Mouse (Mus musculus) kidney, postnatal 4 days (tissue): Measurements from ENCODE around the gene Fam53b.

ENCODE experiments used
- DNase-seq, 2 experiments: peaks; one replicate each; pipeline ENCODE4 v3.0.0; 2021; ENCODE audit warnings: mixed read lengths in 2 of 2

Fam53b gene

DNA sequence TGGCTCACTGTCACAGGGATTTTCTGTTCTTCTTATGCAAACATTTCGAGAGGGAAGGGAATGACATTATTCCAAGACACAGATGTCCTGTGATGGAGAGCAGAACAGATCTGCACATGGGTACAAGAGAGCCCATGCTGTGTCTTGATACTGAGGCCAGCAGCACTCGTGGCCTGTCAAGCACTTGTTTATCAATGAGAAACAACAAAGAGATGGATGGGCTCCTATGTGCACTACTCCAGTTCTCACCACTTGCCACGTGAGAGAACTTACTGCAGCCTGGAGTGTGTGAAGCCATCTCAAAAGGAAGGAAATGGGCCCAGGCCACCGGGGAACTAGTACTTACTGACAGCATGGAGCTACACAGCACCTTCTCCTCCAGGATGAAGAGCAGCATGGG lies 27.2 kb downstream of the Fam53b start:
- DNase-seq, result no peak

DNA sequence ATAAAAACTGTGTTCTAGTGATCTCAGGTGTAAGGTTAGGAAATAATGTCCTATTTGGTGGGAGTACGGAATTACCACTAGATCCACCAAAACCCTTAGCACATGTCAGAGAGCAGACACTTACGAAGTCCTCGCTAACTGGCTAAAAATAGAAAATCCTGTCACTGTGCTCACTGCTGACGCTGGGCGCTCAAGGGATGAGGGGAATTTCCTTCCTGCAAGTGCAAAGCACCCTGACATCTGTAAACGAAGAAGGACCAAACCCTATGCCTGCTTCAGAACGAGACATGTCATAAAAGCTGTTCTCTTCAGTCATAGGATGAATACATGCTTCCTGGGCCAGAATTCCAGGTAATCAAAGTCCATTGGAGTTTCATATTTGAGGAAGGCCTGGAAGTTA lies 27.7 kb downstream of the Fam53b start:
- DNase-seq, result no peak

DNA sequence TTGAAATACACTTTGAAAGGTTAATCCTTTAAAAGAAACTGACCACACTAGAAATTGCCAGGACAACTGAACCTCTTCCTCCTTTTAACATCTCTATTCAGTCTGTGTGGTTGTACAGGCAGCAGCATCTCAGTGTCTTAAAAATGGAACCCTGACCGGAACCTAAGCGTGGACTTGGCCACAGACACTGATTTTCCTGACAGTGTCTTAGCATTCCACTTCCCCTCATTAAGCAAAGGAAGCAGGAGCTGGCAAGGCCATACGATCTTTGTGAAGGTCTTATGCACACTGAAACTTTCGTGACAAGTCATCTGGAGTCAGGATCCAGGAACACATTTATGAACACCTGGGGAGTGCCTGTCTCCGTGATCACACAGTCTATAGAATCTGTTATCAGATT lies 29.6 kb downstream of the Fam53b start:
- DNase-seq, result no peak

DNA sequence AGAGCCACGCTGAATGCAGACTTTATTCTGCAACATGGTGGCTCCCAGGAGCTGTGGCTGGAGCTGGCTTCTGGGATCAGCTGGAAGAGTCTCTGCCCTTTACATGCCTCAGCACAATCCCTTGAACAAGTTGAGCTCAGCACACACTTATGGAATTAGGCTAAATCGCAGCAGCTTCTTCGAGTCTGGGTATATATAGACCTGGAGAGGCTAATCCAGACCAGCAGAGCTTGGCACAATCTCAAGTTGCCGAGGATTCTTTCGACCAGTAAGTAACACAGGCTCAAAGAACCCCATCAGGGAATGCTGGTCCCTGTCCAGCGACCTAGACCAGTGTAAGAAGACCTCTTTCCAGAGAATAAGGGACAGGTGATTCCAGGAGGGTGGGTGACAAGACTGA lies 31.8 kb downstream of the Fam53b start:
- DNase-seq, result no peak

DNA sequence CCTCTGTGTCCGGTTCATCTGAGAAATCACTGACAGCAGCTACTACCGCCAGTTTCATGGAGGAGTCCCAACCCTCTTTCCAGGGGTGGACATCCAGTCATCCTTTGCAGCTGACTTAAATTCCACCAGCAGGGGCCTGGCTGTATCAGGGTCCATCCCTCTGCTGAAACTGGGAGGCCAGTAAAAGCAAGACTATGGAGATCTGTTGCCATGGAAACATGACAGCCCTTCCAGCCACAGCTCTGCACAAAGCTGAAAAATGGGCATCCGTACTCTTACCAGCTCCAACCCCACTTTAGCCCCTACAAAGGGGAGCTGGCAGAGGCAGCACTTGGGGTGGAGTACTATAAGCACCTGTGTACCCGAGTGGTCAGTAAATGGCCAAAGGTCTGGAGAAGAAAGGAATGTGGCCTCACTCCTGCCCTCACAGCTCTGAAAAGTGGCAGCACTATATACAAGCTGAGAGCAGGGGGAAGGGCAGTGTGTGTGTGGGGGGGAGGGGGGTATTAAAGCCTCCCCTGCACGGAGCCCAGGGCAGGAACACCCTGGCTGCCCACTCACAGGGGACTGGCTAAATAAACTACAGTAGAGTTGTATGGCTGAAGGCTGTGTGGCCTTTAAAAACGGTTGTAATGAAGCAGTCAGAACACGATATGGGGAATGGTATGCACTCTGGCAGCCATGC lies 32.4 kb downstream of the Fam53b start:
- DNase-seq, result no peak

DNA sequence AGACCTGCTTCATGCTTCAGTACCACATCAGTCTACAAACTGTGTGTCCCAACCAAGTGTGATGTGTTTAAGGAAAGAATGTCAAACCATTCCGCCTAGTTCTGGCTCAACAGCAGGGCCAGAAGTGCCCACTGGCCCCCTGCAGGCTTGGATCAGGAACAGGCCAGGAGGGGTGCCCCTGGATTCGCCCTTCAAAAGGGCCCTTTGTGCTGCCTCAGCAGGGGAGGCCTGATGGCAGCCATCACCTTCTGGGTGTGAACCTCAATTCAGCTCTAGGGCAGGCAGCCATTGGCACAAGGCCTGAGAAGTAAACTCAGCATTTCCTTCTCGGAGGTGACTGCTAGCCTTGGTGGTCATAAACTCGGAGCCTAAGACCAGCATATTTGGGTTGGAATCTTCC lies 33.1 kb downstream of the Fam53b start:
- peak; percentile 47 to 67 for DNase-seq

DNA sequence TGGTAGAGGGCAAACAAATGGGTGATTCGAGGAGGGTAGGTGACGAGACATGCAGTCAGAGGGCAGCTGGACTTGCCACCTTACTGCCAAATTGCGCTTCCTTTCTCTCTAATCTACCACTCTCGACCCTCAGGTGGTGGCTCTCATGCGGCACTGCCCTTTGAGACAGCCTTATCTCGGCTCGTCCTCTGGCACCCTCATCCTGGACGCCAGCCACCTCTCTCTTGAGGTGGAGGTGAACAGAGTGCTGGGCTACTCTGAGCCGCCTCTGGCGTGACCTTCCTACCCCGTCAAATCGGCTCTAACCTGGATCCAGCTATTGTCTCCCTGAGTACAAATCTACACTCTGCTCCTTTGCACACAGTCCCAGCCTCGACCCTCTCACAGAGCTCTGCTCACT lies 35.1 kb downstream of the Fam53b start:
- DNase-seq, result no peak

DNA sequence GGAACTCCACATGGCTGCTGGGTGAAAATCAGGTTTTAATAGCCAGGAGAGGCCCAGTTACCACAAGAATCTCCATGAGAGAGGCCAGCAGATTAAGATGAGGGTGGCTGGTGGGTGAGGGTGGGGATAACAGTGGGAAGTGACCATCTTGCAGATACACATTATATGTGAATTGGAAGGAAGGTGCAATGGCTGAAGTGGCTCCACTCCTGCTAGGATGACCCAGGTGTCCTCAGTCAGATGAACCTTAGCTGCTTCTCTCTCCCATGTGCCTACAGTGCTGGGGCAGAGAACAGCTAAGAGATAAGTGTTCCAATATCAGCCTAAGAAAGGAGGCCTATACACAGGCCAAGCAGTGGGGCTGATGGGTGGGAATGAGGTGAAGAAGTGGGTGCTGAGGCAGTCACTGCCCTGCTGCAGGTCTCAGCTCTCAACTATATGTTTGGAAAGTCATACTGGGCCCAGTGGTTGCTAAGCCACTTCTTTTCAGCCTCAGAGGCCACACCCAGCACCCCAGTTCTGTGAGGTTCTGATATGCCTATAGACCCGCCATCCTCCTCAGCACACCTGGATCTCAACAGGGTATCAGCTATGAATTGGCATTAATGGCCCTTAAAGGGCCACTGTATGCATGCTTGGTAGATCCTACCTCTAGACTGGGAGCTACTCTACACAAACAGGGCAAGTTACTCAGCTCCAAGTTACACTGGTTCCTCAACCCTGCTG lies 35.8 kb downstream of the Fam53b start:
- DNase-seq, result no peak

DNA sequence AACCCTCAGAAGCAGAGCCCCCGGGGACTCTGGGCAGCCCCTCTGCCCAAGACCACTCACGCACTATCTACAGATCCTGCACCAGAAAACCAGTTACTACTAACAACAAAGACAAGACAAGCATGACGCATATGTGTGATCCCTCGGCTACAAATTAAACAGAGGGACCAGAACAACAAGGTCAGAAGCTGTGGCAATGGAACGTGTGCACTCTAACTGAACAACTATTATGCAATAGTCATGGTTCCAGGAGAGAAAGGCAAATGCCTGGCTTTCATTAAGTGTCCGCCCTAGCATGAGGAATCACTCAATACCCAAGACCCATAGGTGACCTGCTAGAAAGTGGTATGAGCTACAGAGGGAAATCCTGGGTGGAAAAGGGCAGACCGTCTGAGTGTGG lies 36.6 kb downstream of the Fam53b start:
- DNase-seq, result no peak

DNA sequence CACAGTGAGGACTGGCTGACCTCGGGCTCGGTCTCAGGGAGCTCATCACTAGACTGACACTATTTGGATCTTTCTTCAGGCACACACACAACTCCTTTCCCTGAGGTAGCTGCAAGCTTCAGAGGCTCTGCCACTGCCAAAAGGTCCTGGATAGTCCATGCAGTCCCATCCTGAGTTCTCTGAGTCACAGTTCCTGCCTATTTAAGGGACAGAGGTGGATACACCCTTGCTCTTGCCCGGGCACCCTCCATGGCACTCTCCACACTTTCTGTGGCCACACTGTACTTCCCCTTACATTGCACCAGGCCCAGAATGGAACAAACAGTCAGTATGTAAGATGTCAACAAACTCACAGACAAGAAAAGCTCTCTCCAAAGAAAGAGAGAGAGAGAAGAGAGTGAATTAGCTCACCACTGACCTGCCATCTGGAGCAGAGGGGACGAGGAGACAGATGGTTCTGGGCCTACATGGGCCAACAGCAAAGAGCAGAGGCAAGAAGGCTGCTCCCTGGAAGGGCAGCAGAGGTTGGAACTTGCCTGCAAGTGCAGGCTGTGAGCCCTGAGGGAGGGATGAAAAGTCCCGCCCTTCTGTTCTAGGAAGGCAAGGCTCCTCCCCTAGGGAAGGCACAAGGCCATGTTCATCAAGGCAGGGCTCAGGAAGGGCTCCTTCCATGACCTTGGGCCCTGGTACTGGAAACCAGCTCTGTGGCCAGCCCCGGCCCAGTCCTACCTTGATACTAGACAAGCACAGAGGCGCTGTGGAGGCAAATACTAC lies 37.2 kb downstream of the Fam53b start:
- DNase-seq, result no peak

DNA sequence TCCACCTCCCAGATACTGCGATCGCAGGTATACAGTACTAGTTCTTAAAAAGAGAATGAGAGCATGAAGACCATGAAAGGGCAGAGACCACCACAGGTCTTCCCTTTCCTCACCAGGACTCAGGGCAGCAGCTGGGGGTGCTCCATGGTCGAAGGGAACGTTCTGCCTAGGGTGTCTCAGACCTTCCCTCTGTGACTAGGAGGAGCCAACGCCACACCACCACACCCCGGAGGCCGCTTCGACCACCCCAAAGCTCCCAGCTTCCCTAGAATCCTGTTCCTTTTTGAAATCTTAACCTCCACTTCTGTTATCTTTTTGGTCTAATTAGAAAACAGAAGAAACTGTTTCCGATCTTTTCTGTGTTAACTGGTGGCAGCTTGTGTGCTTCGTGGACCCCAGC lies 37.8 kb downstream of the Fam53b start:
- DNase-seq, result no peak

DNA sequence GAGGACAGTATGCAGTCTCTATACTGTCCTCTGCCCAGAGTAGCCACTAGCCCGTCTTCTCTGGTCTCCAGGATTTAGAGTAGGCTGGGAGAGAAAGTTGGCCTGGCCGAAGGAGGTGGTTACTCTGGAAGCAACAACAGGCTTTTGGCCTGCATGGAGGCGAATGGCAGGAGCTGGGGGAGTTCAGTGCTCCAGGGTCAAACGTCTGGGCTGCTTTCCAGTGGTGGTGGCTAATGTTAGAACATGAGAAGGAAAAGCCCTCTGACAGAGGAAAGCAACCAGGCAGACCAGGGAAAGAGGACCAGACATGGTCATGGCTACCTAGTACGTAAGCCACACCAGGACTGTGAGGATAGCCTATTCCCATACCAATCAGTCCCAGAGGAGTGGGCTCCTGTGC lies 38.4 kb downstream of the Fam53b start:
- DNase-seq, result peak; percentile 78 to 81

DNA sequence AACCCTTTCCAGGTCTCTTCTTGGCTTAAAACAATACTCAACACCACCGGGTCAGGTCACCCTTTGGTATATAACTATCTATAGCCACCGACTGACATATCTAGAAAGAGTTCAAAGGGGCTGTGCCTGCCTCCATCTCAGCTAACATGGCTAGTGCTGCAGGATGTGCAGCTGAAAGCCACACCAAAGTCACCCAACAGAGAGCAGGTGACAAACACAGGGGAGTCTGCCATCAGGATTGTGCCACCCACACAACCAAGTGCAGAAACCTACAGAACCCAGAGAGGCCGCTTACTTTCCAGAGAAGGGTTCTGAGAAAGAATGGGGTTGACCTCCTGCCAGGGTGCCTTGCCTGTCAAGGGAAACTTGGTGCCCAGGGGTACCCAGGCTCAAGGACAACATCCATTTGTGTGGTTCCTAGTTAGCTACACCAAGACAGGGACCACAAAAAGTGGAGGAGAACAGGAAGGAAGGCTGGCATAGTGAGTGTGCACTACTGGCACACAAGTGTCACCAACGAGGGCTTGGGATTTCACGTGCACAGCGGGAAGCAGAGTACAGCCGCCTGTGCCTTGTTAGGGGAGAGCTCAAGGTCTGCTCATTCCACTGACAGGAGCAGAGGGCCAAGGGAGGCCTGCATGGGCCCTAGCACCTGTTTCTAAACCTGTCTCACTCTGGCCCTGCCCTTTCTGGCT lies 40.5 kb downstream of the Fam53b start:
- DNase-seq, result no peak

DNA sequence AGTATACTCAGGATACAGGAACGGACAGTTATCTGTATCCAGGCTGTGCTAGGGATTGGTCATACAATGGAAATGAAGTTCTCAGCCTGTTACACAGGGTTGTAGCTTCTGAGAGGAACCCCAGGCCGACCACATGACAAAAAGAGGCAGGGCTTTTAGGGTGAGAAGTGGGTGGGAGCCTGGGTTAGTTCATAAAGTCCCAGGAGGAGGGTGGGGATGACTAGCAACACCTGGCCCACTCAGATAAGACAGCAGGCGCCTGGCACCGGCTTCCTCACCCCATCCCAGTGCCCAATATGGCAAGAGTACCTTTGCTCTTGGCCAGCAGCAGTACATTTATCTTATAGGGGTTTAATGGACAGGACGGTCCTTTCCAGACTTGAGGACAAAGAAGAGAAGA lies 41.2 kb downstream of the Fam53b start:
- no peak for DNase-seq

DNA sequence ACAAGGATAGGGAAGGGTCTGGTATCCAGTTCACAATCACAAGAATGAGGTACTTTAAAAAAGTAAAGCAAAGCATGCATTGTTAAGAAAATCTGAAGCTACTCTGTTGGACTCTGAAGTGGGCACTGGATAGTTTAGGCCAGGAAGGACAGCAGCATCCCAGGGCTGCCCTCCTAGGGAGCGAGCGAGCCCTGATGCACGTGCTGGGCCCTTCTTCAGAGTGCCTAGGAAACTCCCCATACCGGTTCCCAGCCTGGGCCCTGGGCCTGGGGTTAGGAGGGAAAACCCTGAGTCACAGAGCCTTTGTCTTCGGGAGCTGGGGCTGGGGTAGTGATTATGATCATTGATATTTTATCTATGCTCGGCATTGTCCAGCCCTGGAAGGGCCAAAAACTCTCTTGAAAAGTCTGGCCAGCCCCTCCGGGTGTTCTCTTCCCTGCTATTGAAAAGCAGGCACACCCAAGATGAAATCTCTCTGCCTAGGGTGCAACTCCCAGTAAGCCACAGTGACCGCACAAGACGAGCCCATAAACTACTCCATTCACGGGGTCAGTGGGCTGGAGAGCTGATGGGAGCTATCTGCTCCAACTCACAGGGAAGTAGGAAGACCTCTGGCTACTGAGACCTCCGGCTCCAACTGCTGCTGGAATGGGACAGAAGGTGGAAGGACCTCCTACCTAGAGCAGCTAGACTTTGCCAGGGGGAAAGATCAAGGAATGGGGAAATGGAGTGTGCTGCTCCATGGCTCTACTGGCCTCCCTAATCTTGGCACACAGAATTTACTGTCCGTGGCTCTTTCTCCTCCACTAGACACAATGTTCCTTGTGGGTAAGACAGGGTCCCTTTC lies 45.0 kb downstream of the Fam53b start:
- no peak for DNase-seq

DNA sequence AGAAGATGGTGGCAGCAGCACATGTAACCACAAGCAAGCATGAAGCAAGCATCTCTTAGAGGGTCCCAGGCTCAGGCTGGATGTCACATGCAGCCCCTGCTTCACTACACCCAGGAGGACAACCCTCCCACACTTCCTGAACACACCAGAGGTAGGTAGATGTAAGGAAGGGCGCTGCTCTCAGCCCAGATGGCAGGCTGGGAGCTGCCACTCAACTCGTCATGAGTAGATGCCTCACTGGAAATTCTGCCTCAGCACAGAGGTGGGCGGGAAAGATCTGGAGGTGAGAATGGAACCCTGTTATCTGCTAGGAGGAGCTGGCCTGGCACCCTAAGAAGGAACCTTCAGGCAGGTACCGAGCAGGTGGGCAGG lies 45.7 kb downstream of the Fam53b start:
- no peak for DNase-seq

DNA sequence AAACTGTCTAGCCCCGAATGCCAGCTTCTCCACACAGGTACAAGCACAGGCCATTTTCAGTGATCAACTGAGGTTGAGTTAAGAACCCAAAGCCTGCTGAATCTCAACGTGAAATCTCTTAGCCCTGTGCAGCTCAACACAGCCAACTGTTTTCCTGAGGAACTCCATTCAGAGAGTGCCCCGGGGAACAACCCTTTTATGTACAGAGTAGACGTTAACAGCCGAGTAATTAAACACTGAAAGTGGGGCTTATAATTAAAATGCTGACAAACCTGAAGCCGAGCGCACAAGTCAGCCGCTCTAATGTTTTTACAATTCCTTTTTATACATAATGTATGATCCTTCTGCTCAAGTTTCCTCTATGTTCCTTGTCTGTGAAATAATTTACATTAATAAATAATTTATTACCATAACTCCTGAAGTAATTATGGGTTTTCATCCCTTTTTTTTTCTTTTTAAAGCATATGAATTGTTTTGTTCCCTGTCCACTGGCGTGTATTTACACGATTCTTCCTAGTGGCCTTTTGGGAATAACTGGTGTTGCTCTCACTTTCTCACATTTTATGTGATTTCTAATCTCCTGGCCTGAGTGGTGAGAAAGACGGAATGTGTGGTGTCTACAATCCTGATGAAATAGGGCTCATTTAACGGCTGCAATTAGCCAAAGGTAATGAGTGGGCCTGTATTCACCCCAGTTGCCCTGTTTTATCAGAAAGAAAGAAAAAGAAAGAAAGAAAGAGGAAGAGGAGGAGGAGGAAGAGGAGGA lies 46.3 kb downstream of the Fam53b start:
- no peak for DNase-seq

DNA sequence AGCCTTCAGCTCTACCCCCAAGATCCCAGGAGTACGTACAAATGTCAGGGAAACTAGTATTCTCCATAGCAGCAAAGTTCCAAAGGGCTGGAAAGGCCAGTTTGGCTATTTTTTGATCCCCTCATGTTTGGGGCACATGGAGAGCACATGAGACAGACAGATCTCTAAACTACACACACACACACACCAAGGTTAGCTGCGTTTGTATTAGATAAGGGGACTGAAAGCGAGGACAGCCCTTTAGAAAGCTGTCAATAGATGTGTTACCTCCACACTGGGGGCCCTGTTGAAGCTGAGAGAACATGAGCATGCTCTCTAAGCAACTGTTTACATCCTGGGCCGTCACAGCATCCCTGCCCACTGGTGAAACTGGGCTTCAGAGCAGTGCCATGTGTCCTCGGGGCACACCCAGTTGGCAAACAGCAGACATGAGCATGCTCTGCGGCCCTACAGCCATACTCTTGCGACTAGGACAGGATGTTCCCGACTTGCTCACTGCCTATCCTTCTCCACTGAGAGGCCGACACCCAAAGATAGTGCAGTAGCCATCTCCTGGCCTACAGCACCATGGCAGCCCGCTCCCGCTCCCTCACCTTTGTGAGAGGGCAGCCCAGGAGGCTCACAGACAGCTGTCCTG lies 47.3 kb downstream of the Fam53b start:
- DNase-seq, result no peak

DNA sequence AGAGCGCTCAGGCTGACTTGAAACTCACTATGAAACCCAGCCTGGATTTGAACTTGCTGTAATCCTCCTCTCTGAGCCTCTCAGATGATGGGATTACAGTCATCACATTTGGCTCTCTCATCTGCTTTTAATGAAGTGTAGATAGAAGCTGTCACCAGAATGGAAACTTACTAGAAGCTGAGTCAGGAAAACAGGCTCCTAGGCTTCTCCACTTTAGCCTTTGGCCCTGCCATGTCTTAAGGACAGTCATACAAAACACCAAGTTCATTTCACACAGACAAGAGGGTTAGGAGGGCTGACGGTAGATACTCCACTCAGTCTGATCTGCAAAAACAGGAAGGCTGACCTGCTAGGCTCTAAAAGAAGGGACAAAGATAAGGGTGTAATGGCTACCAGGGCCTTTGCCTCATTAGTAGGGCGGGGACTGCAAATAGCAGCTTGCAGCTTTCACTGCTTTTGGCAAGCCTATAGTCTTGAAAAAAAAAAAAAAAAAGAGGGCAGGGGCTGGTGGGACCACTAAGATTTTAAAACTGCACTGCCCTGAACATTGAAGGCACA lies 48.0 kb downstream of the Fam53b start:
- DNase-seq, result no peak

DNA sequence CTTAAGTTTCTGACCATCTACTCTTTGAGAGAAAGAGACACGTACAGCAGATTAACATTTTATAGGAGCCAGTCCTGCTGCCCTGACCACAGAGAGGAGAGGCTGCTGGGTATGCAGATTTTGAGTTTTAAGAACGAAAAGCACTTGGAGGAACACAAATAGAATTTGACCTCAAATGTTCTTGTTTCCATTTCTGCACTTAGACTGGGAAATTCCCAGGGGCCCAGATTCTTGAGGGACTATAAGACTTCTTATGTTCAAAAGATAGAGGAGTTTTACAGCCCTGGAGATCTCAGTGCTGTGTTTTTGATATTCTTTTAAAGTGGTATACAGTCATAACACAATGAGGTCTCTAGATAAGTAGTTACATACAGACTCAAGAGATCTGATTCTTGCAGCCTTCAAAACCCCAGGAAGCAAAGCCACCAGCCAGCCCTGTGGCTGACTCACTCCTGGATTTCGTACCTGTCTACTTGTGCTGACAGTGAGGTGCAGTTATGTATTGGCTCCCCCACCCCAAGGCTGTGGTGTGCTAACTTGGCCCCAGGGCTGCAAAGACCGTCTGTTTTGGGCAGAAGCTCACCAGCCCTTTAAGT lies 48.7 kb downstream of the Fam53b start:
- DNase-seq, result no peak
